Mouse (Mus musculus) forebrain, embryonic 10.5 days (tissue): Measurements from ENCODE around the gene Samd4. TPM values are rescaled to one million over a fixed set of nuclear protein-coding genes. Genes with fewer than 3 reads are reported as not detected.
"Not testable (repeated sequence)": the region's sequence is repeated elsewhere in the genome, so short reads cannot be mapped to it uniquely, and the experiment has no call there.

Source experiments
- DNase-seq: peaks from one replicate; pipeline ENCODE4 v3.0.0-alpha.2; 2017; ENCODE audit warnings: low spot score; ENCODE audit errors: extremely low spot score
- H3K27ac ChIP-seq: fragments of 300-500 bp; sonication (generic); 2 replicates; pipeline ENCODE4 v1.5.1; 2016; ENCODE audit warnings: mild to moderate bottlenecking
- H3K27me3 ChIP-seq: fragments of 300-500 bp; sonication (generic); 2 replicates; pipeline ENCODE4 v1.6.1; 2016; ENCODE audit warnings: mild to moderate bottlenecking; ENCODE audit not compliant: poor library complexity, severe bottlenecking
- H3K36me3 ChIP-seq: fragments of 300-500 bp; sonication (generic); replicated peaks from 2 replicates; pipeline ENCODE4 v1.6.1; 2016; ENCODE audit warnings: mild to moderate bottlenecking, moderate library complexity
- H3K4me1 ChIP-seq: fragments of 300-500 bp; sonication (generic); 2 replicates; pipeline ENCODE4 v1.6.1; 2016
- H3K4me3 ChIP-seq: fragments of 300-500 bp; sonication (generic); 2 replicates; pipeline ENCODE4 v1.5.1; 2016; ENCODE audit warnings: mild to moderate bottlenecking, moderate library complexity
- H3K9me3 ChIP-seq: fragments of 300-500 bp; sonication (generic); 2 replicates; pipeline ENCODE4 v1.6.1; 2016; ENCODE audit warnings: mild to moderate bottlenecking, moderate library complexity
- WGBS: fragments of 180-500 bp; shearing (Covaris S2); methylation state at CpG from one replicate; pipeline ENCODE4 v1.1.7; 2016; 5-methylcytosine and 5-hydroxymethylcytosine counted together
- polyA plus RNA-seq: library from polyadenylated mRNA; unstranded; fragments of >200 nt; fragmentation: Nextera tagmentation; extraction: Ambion mirVana; gene quantifications from 2 replicates; pipeline ENCODE4 v1.2.1, GENCODE M21; 2016

Gene Samd4
- polyA plus RNA-seq, 1 experiment from 2014 or later, result 3.7 TPM

DNA sequence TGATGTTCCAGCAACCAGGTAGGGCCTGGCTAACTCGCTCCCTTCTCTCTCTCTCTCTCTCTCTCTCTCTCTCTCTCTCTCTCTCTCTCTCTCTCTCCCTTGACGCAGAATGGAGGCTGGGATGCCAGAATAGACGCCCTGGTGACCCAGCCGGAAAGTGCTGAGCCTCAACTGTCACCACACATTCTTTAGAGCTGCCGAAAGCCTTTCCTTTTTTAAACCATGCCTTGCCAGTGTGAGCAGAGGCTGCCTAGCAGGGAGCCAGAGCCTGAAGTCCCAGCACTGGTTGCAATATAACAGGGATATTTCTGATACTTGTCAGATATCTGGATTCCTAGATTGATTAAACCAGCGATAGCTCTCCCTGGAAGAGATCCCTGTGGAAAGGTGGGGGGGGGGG lies 206.5 kb downstream of the Samd4 start:
- no peaks in the 10 kb centered on the region for H3K27me3 ChIP-seq
- peaks cover 19% of the 10 kb centered on the region for H3K4me1 ChIP-seq
- H3K4me3 ChIP-seq, result no peak overlapping the region
- no peak overlapping the region for H3K27ac ChIP-seq
- no peaks in the 10 kb centered on the region for H3K9me3 ChIP-seq
- WGBS, result 79% methylated on average over 6 of the region's 6 CpGs
- no peak for DNase-seq
- H3K36me3 ChIP-seq, result peaks cover 5% of the 10 kb centered on the region; the same call in 1 of the 2 replicates

DNA sequence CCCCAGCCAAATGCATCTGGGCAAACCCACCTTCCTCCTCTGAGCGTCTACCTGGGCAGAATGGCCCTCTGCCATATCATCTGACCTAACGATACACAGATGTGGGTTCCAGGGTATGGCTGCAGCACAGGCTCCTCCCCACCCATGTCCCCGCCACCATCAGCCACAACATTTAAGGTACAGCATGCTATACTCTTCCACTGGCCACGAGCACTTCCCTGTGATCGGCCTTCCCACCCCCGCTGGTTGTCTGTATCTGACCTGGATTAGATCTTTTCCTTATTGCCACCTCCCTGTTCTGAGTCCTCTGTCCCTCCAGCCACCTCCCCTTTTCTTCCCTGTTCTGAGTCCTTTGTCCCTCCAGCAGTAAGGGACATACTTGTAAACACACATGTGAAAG lies 209.3 kb downstream of the Samd4 start:
- WGBS, result 87% methylated on average over 6 of the region's 6 CpGs
- H3K4me3 ChIP-seq, result no peak overlapping the region

DNA sequence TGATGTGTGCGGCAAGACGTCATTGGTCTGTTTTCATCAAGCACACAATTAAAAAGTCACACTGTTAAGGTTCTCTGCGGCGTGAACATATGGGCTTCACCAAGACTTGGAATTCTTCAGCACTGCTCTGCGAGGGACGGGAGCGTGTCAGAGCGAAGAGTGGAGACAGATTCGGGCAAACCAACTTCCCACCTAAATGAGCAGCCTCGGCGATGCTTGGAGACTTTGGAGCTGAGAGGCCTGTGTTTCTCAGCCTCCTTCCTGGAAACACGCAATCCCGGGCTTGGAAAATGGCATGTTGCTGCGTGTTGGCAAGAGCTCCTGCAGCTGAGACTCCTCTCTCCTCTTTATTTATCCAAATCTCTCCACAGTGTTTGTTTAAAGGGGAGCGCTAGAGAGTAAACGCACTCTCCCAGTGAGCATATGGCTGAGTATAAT lies 210.7 kb downstream of the Samd4 start:
- 83% methylated on average over 16 of the region's 16 CpGs for WGBS
- no peak for DNase-seq
- H3K36me3 ChIP-seq, result peaks cover 5% of the 10 kb centered on the region; the same call in 1 of the 2 replicates

More for the DNA sequence above, 209.3 kb downstream of the Samd4 start:
- Histone ChIP-seq H3K9me3 (no peaks in the 10 kb centered on the region), H3K36me3 (peaks cover 5% of the 10 kb centered on the region; the same call in 1 of the 2 replicates), H3K27me3 (no peaks in the 10 kb centered on the region), H3K4me1 (peaks cover 11% of the 10 kb centered on the region), H3K27ac (no peak overlapping the region)
- no peak for DNase-seq

DNA sequence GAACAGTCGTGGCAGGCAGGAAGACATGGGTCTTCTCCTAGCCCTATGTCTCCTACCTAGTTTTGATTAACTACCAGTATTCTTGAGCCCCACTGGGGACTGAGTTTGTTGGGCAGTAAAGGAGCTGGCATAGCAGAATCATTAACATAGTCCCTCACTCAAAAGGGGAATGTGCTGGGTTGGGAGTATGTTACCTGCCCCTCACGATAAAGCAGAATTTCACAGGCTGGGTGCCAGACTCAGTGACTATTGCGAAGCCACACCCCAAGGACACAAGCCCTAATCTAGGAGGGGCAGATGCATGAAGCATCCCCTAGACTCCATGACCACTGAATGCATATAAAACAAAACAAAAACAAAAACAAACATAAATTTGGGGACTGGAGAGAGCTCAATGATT lies 212.4 kb downstream of the Samd4 start:
- no peaks in the 10 kb centered on the region for H3K4me1 ChIP-seq
- peaks cover 5% of the 10 kb centered on the region; the same call in 1 of the 2 replicates for H3K36me3 ChIP-seq
- no peaks in the 10 kb centered on the region for H3K27me3 ChIP-seq
- DNase-seq, result no peak
- no peak overlapping the region for H3K27ac ChIP-seq
- no peaks in the 10 kb centered on the region for H3K9me3 ChIP-seq
- WGBS, result 90% methylated on average over 3 of the region's 3 CpGs
- H3K4me3 ChIP-seq, result no peak overlapping the region

More for the DNA sequence above, 210.7 kb downstream of the Samd4 start:
- Histone ChIP-seq H3K4me3 (no peak overlapping the region), H3K9me3 (no peaks in the 10 kb centered on the region), H3K27ac (no peak overlapping the region), H3K27me3 (no peaks in the 10 kb centered on the region), H3K4me1 (no peaks in the 10 kb centered on the region)

DNA sequence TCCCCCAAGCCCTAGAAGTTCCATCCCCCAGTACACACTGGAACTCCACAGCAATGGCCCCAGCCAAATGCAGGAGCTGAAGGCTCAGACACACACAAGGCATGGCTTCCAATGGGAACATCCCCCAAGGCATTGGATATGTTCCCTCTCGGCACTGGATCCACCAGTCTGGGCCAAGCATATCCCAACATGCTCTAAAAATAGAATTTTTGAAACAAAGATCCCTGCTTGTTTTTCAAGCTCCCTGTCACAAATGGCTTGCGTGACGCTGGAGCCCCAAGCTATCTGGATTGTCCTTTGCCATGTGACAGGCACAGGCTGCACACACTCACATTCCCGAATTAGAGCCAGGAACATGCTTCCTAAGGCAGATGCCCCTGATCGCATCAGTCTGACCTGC lies 213.7 kb downstream of the Samd4 start:
- H3K4me3 ChIP-seq, result no peak overlapping the region
- H3K27ac ChIP-seq, result no peak overlapping the region
- no peaks in the 10 kb centered on the region for H3K36me3 ChIP-seq
- H3K9me3 ChIP-seq, result no peaks in the 10 kb centered on the region
- H3K4me1 ChIP-seq, result no peaks in the 10 kb centered on the region
- DNase-seq, result no peak
- WGBS, result 86% methylated on average over 5 of the region's 5 CpGs
- no peaks in the 10 kb centered on the region for H3K27me3 ChIP-seq

DNA sequence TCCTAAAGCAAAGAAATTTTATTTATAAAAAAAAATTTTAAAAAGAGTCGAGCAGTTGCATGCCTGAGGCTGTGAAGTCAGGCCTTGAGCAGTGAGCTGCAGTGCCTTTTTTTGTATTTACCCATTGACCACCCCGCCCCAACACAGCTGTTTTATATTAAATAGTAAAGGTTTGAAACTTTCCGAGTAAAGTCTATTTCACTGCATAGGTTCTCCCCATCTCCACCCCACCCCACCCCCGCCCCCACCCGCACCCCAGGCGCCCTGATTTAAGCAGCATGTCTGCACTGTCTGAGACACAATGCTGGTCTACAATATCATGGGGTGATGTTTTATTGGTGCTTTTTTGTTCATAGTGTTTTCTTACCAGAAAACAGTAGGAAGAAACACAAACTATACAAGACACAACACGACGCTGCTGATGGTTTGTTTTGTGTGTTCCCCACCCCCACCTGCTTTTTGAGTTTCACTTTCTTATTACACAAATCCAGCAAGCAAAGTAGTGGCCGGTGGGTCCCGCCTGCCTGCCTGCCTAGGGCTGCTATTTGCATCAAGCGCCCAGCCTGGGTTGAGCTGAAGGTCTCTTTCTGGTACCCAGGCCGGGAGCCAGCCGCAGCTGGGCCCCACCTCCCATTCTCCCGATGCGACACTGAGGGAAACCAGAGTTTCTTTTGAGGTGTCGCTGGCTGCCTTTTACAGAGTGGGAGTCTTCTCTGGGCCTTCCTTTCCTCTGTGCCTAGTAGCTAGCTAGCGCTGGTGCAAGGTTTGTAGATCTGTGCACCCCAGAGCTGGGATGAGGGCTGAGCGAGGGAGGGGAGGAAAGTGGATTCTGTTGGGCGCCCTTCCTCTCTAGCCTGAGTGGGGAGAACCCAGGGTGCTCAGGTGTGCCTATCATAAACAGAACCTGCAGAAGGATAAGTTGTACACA lies 221.9 kb downstream of the Samd4 start:
- Histone ChIP-seq H3K27ac (no peak overlapping the region), H3K27me3 (no peaks in the 10 kb centered on the region), H3K4me1 (peaks cover 9% of the 10 kb centered on the region), H3K36me3 (no peaks in the 10 kb centered on the region), H3K4me3 (no peak overlapping the region), H3K9me3 (no peaks in the 10 kb centered on the region)
- 28% methylated on average over 19 of the region's 19 CpGs for WGBS
- no peak for DNase-seq

DNA sequence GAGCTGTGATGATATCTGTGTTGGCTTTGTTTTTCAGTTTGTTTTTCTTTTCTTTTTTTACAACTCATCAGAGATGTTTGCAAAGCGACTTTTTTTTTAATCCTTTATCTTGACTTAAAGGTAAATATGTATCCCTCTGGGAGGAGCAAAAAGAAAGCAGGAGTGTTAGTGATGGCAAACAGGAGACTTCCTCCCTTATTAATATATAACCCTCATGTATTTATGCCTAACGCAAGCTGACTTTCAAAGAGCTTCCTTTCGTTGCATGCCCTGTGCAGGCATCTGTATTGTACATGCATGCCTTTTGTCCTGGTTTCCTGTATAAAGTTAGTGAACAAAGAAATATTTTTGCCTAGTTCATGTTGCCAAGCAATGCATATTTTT lies 222.5 kb downstream of the Samd4 start:
- WGBS, result 90% methylated on average over 3 of the region's 3 CpGs
- H3K4me1 ChIP-seq, result peaks cover 9% of the 10 kb centered on the region
- DNase-seq, result no peak
- H3K27me3 ChIP-seq, result no peaks in the 10 kb centered on the region
- no peaks in the 10 kb centered on the region for H3K36me3 ChIP-seq
- H3K4me3 ChIP-seq, result no peak overlapping the region
- no peak overlapping the region for H3K27ac ChIP-seq
- no peaks in the 10 kb centered on the region for H3K9me3 ChIP-seq

DNA sequence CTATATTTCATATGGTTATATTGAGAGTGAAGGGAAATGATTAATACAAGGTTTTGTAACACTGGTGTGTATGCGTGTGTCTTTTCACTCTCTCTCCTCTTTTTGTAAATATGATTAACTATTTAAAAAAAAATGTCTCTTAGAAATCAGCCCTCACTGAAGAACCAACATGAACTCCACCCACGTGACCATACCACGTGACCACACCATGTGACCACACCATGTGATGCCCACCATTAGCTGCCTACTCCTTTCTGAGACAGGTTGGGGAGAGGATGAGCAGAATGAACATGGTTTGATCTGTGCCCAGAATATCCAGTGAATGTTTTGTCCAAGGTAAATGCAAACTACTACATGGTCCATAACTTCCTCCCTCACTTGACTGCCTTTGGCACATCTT lies 223.1 kb downstream of the Samd4 start:
- no peak overlapping the region for H3K27ac ChIP-seq
- H3K9me3 ChIP-seq, result no peaks in the 10 kb centered on the region
- no peak for DNase-seq
- peaks cover 9% of the 10 kb centered on the region for H3K4me1 ChIP-seq
- H3K4me3 ChIP-seq, result no peak overlapping the region
- WGBS, result 92% methylated on average over 3 of the region's 3 CpGs
- H3K27me3 ChIP-seq, result no peaks in the 10 kb centered on the region
- no peaks in the 10 kb centered on the region for H3K36me3 ChIP-seq

DNA sequence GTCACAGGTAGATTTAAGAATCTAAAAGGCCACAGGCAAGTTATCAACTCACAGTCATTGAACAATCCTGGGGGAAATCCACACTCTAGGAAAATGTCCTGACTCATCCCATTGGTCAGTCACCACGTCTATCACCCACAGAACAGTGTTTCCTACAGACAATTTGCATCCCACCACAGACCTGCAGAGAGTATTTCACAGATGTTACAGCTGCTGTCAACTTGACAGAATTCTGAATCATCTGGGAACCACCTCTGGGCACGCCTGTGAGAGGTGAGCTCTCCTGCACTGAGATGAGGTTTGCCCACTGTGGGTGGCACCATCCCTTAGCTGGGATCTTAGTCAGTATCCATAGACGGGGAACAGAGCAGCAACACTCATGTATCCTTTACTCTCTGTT lies 224.8 kb downstream of the Samd4 start:
- Histone ChIP-seq H3K9me3 (no peaks in the 10 kb centered on the region), H3K27ac (no peak overlapping the region), H3K4me3 (no peak overlapping the region), H3K27me3 (no peaks in the 10 kb centered on the region), H3K36me3 (no peaks in the 10 kb centered on the region), H3K4me1 (peaks cover 9% of the 10 kb centered on the region)
- no peak for DNase-seq
- 83% methylated on average over 3 of the region's 3 CpGs for WGBS

DNA sequence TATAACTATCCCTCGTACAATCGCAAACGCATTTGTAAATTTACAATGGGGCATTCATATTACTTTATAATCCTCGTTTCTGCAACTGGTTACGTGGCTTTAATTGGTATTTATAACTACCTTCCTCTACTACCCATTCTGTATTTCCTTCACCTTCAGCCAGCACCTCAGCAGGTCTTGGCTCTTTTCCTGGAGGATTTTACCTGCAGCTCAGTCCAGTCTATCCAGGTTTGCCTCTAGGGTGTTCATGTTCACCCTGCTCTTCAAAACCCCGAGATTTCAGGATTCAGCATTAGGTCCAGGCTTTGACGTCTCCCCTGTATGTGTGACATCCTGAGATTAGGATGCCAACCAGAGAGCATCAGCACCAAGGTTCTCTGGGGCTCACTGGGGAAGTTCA lies 227.7 kb downstream of the Samd4 start:
- not testable (repeated sequence) for H3K9me3 ChIP-seq, H3K4me3 ChIP-seq, H3K36me3 ChIP-seq, H3K4me1 ChIP-seq, DNase-seq, H3K27ac ChIP-seq, H3K27me3 ChIP-seq
- WGBS, result 91% methylated on average over 7 of the region's 7 CpGs

DNA sequence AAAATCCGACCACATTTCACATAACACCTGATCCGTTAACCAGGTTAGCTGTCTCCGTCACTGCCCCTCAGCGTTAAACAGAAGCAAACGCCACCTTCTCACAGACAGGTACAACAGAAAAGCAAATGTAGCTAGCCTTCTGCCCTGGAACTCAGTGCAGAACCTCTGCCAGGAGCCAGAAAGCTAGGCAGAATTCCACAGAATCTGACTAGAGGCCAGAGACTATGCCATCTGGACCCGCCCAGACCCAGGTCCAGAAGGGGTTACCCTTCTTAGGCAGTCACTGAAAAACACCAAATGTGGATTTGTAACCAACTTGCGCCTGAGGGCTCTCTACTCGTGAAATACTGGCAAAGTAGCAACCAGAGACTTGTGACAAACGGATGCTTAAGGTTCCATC lies 228.7 kb downstream of the Samd4 start:
- Histone ChIP-seq H3K4me3 (no peak overlapping the region), H3K27me3 (no peaks in the 10 kb centered on the region), H3K36me3 (no peaks in the 10 kb centered on the region), H3K9me3 (no peaks in the 10 kb centered on the region), H3K4me1 (no peaks in the 10 kb centered on the region), H3K27ac (no peak overlapping the region)
- DNase-seq, result no peak
- 53% methylated on average over 9 of the region's 9 CpGs for WGBS

DNA sequence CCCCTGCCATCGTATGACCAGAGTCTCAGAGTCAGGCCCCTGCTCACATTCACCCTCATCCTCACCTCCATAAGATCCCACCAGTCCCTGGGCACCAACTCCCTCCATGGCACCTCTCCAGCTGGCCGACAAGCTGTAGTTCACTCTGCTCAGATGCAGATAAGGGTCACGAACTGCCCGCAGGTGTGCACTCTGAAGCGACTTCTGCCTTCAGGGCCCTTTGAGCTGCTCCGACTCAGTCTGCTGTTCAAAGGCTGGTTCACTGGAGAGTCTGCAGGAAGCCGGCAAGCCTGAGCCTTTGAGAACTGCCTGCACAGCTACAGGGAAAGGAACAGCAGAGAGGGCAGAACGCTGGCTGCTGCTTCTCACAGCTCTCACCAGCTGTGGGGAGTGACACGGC lies 232.5 kb downstream of the Samd4 start:
- no peak for DNase-seq

DNA sequence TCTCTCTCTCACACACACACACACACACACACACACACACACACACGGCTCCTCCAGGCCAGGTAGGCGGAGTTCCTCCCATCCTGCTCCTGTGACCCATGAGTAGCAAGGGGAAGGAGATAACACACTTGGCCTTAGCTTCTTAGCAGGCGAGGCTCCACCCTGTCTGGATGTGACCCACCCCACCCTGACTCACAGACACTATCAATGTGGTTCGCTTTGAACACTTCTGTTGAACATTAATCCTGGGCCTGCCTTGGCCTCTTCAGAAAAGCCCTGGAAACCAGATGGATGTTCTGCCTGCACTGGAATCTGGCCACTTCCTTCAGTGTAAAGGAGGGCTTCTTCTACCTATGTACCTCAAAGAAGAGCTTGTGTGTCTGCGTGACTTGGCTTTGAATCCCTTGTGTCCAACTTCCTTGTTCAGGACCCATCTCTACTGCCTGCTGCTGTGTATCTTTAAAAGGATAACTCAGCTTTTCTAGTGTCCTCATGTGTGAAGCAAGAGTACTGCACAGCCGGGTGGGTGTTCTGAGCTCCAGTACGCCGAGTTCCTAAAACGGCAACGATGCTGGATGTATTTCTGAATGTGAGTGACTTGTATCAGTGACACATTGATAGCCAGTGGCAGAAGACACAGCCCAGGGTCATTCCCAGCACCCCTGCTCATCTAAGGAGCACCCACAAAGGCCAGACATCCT lies 233.6 kb downstream of the Samd4 start:
- Histone ChIP-seq H3K27ac (no peak overlapping the region), H3K9me3 (no peaks in the 10 kb centered on the region)

More for the DNA sequence above, 232.5 kb downstream of the Samd4 start:
- Histone ChIP-seq H3K27me3 (no peaks in the 10 kb centered on the region), H3K36me3 (no peaks in the 10 kb centered on the region), H3K4me1 (no peaks in the 10 kb centered on the region), H3K9me3 (no peaks in the 10 kb centered on the region), H3K4me3 (no peak overlapping the region), H3K27ac (no peak overlapping the region)
- WGBS, result 73% methylated on average over 9 of the region's 9 CpGs

More for the DNA sequence above, 233.6 kb downstream of the Samd4 start:
- Histone ChIP-seq H3K4me1 (no peaks in the 10 kb centered on the region), H3K27me3 (no peaks in the 10 kb centered on the region), H3K36me3 (no peaks in the 10 kb centered on the region), H3K4me3 (no peak overlapping the region)
- DNase-seq, result no peak
- WGBS, result 92% methylated on average over 10 of the region's 10 CpGs
